Mouse (Mus musculus) right cerebral cortex, postnatal 25 days (tissue): Measurements from ENCODE around the gene Nckap5.
A peak's percentile ranks its signal among the peaks of the same experiment; 100 is the strongest.

ENCODE experiments used
- DNase-seq: peaks from one replicate; pipeline ENCODE4 v3.0.0; 2022

Nckap5 gene

GRCm38 (mm10) chr1:126534046-126534445 is 296.6 kb downstream of the Nckap5 start:
- DNase-seq = no peak

GRCm38 (mm10) chr1:126528043-126528598 is 302.5 kb downstream of the Nckap5 start:
- DNase-seq = no peak

DNA sequence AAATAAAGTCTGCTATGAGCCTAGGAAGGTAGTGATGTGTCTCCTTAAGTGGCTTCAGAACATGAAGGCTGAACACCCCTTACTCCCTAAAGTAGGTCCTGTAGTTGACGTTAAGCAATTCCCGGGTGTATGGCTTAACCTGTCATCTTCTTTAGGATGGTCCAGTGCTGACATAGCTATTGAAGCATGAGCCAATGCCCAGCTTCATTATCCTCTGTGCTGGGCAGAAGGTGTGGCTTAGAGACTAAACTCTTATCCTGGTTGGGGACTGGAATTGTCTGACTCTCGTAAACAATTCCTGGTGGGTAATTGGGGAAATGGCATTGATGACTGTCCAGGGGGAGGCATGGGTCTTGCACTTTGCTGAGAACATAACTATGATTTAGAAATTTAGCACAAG is 312.5 kb downstream of the Nckap5 start:
- DNase-seq = no peak

DNA sequence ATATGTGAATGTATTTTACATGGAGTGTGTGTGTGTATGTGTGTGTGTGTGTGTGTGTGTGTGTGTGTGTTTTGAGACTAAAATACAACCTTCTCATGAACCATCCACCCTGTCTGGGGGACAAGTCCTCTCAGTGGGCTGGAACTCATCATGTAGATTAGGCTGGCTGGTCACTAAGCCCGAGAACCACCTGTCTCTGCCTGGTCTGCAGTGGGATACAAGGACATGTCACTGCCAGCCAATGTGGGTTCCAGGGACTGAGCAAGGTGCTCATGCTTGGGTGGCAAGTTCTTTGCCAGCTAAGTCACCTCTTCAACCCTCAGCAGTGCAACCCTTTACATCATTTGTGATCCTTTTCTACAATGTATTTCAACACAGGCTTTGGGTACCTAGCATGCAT is 313.2 kb downstream of the Nckap5 start:
- no peak for DNase-seq

DNA sequence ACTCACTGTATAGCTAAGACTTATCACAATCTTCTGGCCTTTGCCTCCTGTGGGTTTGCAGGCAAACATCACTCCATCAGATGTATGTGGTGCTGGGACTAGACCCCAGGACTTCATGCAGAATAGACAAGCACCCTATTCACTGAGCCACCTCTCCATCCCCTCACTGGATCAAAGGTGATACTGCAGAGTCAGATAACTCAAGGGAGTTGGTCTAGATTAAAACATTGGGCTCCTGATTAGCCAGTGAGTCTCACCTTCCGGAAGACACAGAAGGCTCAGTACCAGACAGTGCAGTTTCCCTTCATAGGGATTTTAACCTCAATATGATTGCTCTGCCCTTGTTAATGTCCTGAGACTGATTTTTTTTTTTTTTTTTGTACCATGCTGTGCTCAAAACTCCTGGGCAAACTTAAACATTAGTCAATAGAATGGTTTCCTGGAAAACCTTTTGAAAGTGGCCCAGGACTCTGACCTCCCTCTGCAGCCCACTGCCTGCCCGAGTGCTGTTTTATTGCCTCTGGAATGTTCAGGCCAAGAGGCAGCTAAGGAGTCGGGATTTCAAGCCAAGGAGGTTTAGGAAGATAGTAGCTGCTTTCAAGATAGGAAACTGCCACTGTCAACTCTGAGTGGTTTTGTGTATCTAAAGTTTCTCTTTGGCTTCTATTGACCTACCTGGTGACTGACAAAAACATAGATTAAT is 315.4 kb downstream of the Nckap5 start:
- DNase-seq = no peak

DNA sequence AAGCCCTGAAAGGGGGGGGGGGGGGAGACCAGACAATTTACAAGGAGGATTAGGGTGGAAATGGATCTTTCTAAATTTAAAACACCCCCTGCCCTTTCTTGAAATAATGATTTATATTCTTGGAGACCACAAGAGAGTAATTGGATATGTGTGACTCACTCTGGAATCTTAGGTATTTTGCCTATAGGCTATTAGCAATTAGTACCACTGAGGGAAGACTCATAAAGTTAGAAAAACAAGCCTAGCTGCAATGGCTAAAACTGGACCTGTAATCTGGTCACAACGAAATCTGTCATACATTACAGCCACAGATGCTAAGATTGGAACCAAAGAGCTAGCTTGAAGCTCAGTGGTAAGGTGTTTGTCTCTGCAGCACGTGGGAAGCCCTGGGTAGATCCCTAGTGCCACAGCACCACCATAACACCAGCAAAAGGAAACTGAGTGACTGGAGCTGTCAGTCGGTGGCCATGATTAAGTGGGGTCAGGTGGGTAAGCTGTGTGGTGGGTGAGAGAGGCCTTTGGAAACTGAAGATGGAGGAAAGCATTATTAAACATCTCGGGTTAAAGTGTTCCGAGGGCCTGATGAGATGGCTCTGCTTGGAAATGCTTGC is 318.7 kb downstream of the Nckap5 start:
- no peak for DNase-seq

GRCm38 (mm10) chr1:126504717-126505116 is 325.9 kb downstream of the Nckap5 start:
- DNase-seq = no peak

DNA sequence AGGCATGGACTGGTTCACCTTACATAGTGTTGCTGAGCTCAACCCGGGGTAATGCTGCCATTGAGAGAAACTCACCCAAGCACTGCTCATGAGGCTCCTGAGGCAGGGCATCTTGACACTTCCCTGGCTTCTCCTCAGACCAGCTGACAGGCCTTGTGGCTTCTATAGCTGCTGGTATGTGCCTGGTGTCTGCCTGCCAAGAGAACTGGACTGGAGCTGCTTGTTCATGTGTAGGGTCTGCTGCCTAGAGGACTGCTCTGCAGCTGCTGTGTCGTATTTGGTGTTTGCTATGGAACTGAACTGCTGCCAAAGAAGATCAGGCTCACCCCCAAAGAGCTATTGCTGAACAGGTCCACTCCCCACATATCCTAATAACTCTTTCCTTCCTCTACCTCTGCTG is 327.9 kb downstream of the Nckap5 start:
- no peak for DNase-seq

GRCm38 (mm10) chr1:126496722-126497121 is 333.9 kb downstream of the Nckap5 start:
- no peak for DNase-seq

DNA sequence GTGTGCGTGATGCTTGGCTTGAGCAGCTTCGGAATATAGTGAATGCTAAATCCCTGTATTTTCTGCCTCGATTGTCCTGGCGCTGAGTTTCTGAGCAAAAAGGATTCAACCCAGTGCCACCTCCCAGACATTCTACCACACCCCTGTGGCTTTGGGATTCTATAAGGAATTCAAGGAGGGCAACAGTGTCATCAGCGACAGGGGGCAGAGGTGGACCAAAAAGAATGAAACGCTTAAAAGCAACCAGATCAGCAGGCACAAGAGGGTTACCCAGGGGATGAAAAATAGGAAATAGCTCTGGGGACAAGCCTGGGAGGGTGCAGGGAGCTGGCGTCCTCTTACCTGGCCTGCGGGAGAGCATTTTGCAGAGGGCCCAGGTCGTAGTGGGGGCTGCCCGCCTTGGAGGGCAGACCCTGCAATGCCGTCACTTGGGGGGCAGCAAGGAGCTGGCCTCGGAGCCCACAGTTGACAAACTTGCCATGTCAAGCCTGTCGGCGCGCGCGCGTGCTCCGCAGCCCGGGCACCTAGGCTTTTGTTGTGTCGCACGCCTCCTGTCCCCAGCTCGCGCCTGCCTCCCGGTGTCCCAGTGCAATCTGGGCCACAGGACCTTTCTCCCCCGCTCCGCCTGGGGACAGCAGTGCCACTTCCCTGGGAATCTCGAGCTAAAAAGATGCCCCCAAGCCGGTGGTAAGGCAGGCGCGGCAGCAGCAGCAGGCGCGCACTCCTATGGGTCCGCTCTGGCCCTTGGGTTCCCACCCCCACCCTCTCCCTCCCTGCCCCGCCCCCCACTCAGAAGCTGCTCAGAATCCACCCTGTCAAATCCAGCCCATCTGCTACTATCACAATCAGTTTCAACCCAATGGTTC is 338.2 kb downstream of the Nckap5 start:
- DNase-seq = peak; percentile 29

DNA sequence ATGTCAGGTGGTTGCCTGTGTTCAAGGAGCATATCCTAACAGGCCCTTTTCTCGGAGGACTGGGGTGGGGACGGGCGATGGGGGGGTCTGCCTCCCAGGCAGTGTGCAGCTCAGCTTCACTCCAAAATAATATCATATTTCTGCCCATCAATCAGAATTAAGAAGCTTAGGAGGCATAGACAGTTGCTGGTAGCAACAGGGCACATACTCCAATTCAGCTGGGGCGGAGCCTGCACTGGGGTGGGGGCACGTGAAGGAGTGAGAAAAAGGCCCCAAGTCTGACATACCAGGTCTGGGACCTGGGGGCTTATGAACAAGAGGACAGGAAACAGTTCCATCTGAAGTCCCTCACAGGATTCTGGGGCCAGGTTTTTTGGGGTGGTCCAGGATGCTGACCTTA is 339.2 kb downstream of the Nckap5 start:
- no peak for DNase-seq

- DNase-seq = no peak
These were observed 340.3 kb downstream of the Nckap5 start for GRCm38 (mm10) chr1:126490256-126490655.

DNA sequence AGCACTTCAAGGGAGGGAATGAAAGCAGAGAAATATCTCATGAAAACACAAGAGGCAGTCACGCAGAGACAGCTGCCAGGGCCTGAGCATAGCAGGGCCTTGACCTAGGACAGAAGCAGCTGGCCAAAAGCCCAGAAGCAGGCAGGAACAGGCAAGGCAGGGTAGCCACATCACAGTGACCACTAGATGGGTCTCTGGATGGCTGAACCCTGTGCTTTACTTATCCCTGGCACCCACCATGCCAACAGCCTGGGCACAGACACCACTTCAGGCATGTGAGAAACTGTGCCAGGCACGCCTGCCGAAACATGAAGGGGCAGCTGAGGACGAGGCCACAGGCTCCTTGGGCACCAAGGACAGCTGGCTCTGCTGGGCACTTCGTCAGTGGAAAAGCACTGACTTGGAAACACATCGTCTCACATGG is 345.9 kb downstream of the Nckap5 start:
- no peak for DNase-seq

DNA sequence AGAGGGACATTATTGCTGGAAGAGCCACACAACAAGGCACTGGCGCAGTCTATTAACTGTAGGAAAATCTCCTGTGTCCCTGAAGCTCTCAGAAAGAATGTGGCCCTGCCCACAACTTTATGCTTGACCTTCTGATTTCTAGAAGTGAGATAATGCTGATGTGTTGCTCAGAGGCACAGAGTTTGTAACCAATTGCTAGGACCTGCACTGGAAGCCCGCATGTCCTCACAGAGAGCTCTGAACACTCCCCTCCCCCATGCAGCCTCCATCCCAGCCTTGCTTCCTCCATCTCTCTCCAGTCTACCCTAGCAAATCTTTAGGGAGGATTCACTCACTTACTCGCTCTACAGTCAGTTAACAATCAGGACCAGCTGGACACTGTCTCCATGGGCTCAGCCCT is 346.9 kb downstream of the Nckap5 start:
- no peak for DNase-seq

GRCm38 (mm10) chr1:126481459-126482228 is 349.0 kb downstream of the Nckap5 start:
- no peak for DNase-seq

- no peak for DNase-seq
These were observed 357.6 kb downstream of the Nckap5 start for GRCm38 (mm10) chr1:126473044-126473443.

GRCm38 (mm10) chr1:126471419-126471818 is 359.2 kb downstream of the Nckap5 start:
- no peak for DNase-seq

DNA sequence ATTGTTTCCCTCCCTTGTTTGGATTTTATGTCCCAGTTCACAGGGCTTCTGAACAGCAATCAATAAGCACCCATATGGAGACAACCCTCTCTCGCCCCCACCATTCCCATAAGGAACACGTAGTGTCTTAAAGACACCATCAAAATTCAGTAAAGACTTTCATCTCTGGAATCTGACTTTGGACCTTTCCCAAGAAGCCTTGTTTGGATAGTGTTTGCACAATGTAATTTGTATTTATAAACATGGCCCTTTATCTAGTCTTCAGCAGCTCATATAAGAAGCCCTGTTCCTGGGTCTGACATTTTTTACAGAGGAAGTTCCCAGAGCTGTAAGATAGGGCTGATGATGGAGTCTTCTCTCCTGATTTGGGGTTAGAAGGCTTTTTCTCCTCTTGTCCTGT is 359.7 kb downstream of the Nckap5 start:
- no peak for DNase-seq

GRCm38 (mm10) chr1:126469818-126470544 is 360.6 kb downstream of the Nckap5 start:
- DNase-seq = peak; percentile 49

- DNase-seq = no peak
These were observed 368.9 kb downstream of the Nckap5 start for GRCm38 (mm10) chr1:126461527-126462354.

DNA sequence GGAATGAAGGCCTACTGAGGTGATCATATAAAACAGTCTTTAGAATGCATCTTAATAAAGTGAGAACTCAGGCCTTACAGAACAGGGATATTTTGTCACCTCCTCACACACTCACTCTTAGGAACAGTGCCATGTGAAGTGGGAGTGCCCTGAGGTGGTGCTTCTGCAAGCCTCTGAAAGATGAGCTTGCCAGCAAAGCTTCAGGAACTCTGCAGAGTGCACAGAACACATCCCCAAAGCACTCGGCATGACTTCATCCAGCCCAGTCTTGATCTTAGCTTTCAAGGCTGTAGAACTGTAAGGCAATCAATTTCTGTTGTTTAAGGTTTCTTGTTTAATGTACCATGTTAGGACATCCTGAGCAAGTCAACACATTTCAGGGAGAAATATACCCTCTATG is 372.9 kb downstream of the Nckap5 start:
- DNase-seq = no peak
